Mouse (Mus musculus) adrenal gland, adult (tissue): ENCODE measurements around the gene Cenpi.

Experiments used
- DNase-seq, 2 experiments: peaks; one replicate each; pipeline ENCODE4 v3.0.0; 2022 to 2023; ENCODE audit warnings: low spot score in 1 of 2; ENCODE audit not compliant: inconsistent age in 2 of 2

Gene Cenpi

DNA sequence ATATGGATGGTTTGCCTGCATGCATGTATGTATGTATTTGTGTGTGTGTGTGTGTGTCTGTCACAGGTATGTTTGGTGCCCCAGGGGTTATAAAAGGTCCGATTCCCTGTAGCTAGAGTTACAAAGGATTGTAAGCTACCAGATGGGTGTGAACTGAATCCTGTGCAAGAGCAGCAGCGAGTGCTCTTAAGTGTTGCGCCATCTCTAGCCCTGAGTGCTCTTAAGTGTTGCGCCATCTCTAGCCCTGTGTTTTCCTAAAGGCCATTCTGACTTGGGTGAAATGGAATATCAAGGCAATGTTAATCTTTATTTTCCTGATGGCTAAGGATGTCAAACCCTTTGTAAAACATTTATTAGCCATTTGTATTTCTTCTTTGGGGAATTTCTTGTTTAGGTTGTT is 51.5 kb downstream of the Cenpi start:
- DNase-seq = peak in 1 of 2 experiments; percentile 57

- DNase-seq = no peak
These were observed 54.3 kb downstream of the Cenpi start for GRCm38 (mm10) chrX:134362156-134362555.

- peak in 1 of 2 experiments; percentile 26 for DNase-seq
These were observed 57.5 kb downstream of the Cenpi start for GRCm38 (mm10) chrX:134365421-134365820.

DNA sequence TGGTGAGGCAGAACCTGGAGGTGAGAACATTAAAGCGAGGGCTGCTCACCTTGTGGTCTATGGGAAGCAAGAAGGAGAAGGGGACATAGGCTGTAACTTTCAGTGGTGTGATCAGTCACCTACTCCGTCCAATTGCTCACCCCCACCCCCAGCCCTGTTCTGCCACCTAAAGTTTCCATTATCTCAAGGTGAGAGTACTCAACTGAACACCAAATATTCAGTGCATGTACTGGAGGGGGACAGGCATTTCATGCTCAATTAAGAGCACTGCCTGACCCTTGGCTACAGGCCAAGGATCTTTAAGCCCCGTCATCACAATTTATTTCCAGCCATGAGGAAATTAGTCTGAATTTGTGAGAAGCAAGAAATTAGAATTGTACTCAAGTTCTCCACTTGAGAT is 58.7 kb downstream of the Cenpi start:
- no peak for DNase-seq

DNA sequence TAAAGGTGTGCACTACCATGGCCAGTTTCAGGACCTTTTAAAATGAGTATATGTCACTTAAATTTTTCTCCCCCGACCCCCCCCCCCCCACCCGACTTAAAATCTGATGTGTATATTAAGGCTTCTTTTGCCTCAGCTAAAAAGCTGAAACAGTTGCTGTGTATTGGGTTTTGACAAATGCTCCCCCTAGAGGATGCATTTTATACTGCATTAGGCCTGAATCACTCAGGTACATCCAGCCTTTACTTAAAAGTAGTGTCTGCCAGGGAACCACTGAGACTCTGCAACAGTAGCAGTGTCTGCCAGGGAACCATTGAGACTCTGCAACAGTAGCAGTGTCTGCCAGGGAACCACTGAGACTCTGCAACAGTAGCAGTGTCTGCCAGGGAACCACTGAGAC is 63.4 kb downstream of the Cenpi start:
- no peak for DNase-seq

GRCm38 (mm10) chrX:134374190-134374589 is 66.3 kb downstream of the Cenpi start:
- DNase-seq = no peak

- DNase-seq = peak; percentile 41 to 64
These were observed 77.0 kb downstream of the Cenpi start for GRCm38 (mm10) chrX:134384896-134385295.

GRCm38 (mm10) chrX:134398972-134399371 is 91.1 kb downstream of the Cenpi start:
- no peak for DNase-seq

GRCm38 (mm10) chrX:134403863-134404583 is 96.1 kb downstream of the Cenpi start, which contains the start of gene Drp2:
Drp2 (plus strand) TSS chrX:134404551.
- peak; percentile 3 to 53 for DNase-seq

DNA sequence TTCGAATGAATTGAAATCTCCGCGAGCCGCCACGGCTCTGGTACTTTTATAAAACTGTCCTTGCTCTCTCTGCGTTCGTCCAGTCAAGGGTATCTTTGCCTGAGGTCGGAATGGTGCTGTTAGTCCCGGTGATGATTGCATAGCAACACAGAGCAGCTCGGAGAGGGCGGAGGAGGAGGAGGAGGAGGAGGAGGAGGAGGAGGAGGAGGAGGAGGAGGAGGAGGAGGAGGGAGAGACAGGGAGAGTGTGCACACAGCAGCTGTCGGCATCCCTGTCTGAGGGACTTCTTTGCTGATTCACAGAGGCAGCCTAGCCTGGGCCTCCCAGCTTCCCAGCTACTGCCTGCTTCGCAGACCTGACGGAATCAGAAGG is 96.7 kb downstream of the Cenpi start:
- no peak for DNase-seq

GRCm38 (mm10) chrX:134409354-134409900 is 101.5 kb downstream of the Cenpi start:
- DNase-seq = no peak

DNA sequence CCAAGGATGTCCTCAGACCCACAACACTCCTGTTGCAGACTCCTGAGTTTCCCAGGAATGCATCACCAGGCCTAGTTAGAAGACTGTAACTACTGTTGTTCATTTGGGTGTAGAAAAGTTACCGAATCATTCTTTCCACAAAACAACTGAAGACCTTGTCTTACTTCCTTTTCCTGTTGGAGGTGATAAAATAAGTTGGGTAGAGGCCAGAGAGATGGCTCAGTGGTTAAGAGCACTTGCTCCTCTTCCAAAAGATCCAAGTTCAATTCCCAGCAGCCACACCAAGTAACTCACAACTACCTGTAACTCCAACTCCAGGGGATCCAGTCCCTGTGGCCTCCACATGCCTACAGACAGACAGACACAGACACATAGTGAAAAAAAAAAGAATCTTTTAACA is 104.2 kb downstream of the Cenpi start:
- DNase-seq = no peak
